Mouse (Mus musculus): Measurements from ENCODE around the gene Tubb2a.

- TF ChIP-seq CTCF (IDR thresholded peaks at IDR 0.05; ENCODE audit: control insufficient read depth, insufficient read depth, low read length) (no peak), POLR2A (IDR thresholded peaks at IDR 0.05; ENCODE audit: borderline replicate concordance, control insufficient read depth, low read depth, low read length) (no peak)
Measured at GRCm38 (mm10) chr13:34054983-34055382, 22.8 kb downstream of the Tubb2a start.

All from bone marrow, adult 2 months (tissue).